Mouse (Mus musculus) liver, embryonic 13.5 days (tissue): ENCODE measurements around the gene Xpa. TPM values are rescaled to one million over a fixed set of nuclear protein-coding genes. Genes with fewer than 3 reads are reported as not detected.
"Not testable (repeated sequence)": the region's sequence is repeated elsewhere in the genome, so short reads cannot be mapped to it uniquely, and the experiment has no call there.

ENCODE experiments used
- ATAC-seq: fragments of 200-750 bp; cut with Nextera tagmentation; 2 replicates; pipeline ENCODE4 v1.8.0; 2017; ENCODE audit warnings: low read depth, mild to moderate bottlenecking, moderate number of reproducible peaks, moderate library complexity
- DNase-seq: peaks from one replicate; pipeline ENCODE4 v3.0.0; 2022
- H3K27ac ChIP-seq: fragments of 300-500 bp; sonication (generic); 2 replicates; pipeline ENCODE4 v1.5.1; 2015; ENCODE audit warnings: moderate library complexity, mild to moderate bottlenecking, inconsistent platforms
- H3K27me3 ChIP-seq: fragments of 300-500 bp; sonication (generic); 2 replicates; pipeline ENCODE4 v1.6.1; 2015; ENCODE audit warnings: mild to moderate bottlenecking, inconsistent platforms
- H3K36me3 ChIP-seq: fragments of 300-500 bp; sonication (generic); 2 replicates; pipeline ENCODE4 v1.6.1; 2015; ENCODE audit warnings: mild to moderate bottlenecking, inconsistent platforms
- H3K4me1 ChIP-seq: fragments of 300-500 bp; sonication (generic); replicated peaks from 2 replicates; pipeline ENCODE4 v1.6.1; 2015; ENCODE audit warnings: inconsistent platforms
- H3K4me2 ChIP-seq: fragments of 300-500 bp; sonication (generic); 2 replicates; pipeline ENCODE4 v1.6.1; 2015; ENCODE audit warnings: inconsistent platforms, mild to moderate bottlenecking, moderate library complexity
- H3K4me3 ChIP-seq: fragments of 300-500 bp; sonication (generic); replicated peaks from 2 replicates; pipeline ENCODE4 v1.5.1; 2015; ENCODE audit warnings: mild to moderate bottlenecking, inconsistent platforms
- H3K9ac ChIP-seq: fragments of 300-500 bp; sonication (generic); 2 replicates; pipeline ENCODE4 v1.6.1; 2015; ENCODE audit warnings: mild to moderate bottlenecking, inconsistent platforms
- H3K9me3 ChIP-seq: fragments of 300-500 bp; sonication (generic); replicated peaks from 2 replicates; pipeline ENCODE4 v1.6.1; 2016; ENCODE audit warnings: inconsistent platforms
- WGBS: fragments of 180-500 bp; shearing (Covaris S2); methylation state at CpG from one replicate; pipeline ENCODE4 v1.1.7; 2015; ENCODE audit not compliant: insufficient replicate concordance; 5-methylcytosine and 5-hydroxymethylcytosine counted together
- polyA plus RNA-seq: library from polyadenylated mRNA; unstranded; fragments of >200 nt; fragmentation: Nextera tagmentation; extraction: Ambion mirVana; gene quantifications from 2 replicates; pipeline ENCODE4 v1.2.1, GENCODE M21; 2015

Gene Xpa
- polyA plus RNA-seq: 7.9 and 9.7 TPM in 2 replicates

GRCm38 (mm10) chr4:46195781-46196487, at the start of gene Xpa:
Gene Xpa, minus strand, starts transcription at chr4:46196311.
- ATAC-seq: peak; percentile 97
- peaks cover 30% of the 10 kb centered on the region for H3K4me1 ChIP-seq
- peak; percentile 93 for DNase-seq
- peak within 1 kb of the TSS; percentile 84 for H3K4me2 ChIP-seq
- H3K9me3 ChIP-seq: no peaks in the 10 kb centered on the region
- peak within 1 kb of the TSS; percentile 93 for H3K9ac ChIP-seq
- H3K36me3 ChIP-seq: peaks cover under 1% of the 10 kb centered on the region; the same call in 1 of the 2 replicates
- H3K27me3 ChIP-seq: peaks cover 17% of the 10 kb centered on the region
- under 1% methylated on average over 61 of the region's 70 CpGs for WGBS
- peak within 1 kb of the TSS; percentile 92 for H3K4me3 ChIP-seq
- peak within 1 kb of the TSS; percentile 89 for H3K27ac ChIP-seq

GRCm38 (mm10) chr4:46235871-46236270, 39.8 kb upstream of the Xpa start:
- Histone ChIP-seq H3K9me3 (no peaks in the 10 kb centered on the region), H3K27ac (no peak overlapping the region), H3K4me3 (no peak overlapping the region), H3K36me3 (no peaks in the 10 kb centered on the region), H3K9ac (no peak overlapping the region), H3K4me2 (no peak overlapping the region), H3K27me3 (no peaks in the 10 kb centered on the region), H3K4me1 (no peaks in the 10 kb centered on the region)
- no peak for DNase-seq
- no peak for ATAC-seq
- 71% methylated on average over 3 of the region's 3 CpGs for WGBS

DNA sequence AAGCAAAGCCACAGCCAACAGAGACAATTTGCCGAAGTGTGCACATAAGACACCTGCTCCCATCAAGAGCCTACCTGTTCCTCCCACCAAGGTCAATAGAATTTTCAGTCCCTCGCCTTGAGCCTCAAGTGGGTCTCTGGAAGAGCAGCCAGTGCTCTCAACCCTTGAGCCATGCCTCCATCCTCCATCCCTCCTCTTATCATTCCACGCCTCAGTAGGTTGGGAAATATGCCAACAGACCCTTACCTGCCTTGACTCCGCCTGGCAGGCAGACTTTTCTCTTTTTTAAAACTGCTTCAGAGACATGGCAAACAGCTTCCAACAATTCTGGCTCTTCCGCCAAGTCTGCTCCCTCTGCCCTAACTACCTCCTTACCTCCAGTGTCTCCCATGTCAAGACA, 38.6 kb upstream of the Xpa start:
- no peak for DNase-seq
- WGBS: 63% methylated on average over 5 of the region's 5 CpGs
- Histone ChIP-seq H3K9ac (no peak overlapping the region), H3K4me3 (no peak overlapping the region), H3K27me3 (no peaks in the 10 kb centered on the region), H3K36me3 (no peaks in the 10 kb centered on the region), H3K4me1 (no peaks in the 10 kb centered on the region), H3K9me3 (no peaks in the 10 kb centered on the region), H3K27ac (no peak overlapping the region), H3K4me2 (no peak overlapping the region)
- no peak for ATAC-seq

GRCm38 (mm10) chr4:46226972-46227535, 30.9 kb upstream of the Xpa start:
- no peak overlapping the region for H3K4me2 ChIP-seq
- no peak overlapping the region for H3K9ac ChIP-seq
- H3K9me3 ChIP-seq: no peaks in the 10 kb centered on the region
- no peak for DNase-seq
- peaks cover 7% of the 10 kb centered on the region; the same call in 1 of the 2 replicates for H3K27me3 ChIP-seq
- no peaks in the 10 kb centered on the region for H3K4me1 ChIP-seq
- no peak overlapping the region for H3K4me3 ChIP-seq
- no peaks in the 10 kb centered on the region for H3K36me3 ChIP-seq
- ATAC-seq: no peak
- 64% methylated on average over 19 of the region's 19 CpGs for WGBS
- H3K27ac ChIP-seq: no peak overlapping the region

DNA sequence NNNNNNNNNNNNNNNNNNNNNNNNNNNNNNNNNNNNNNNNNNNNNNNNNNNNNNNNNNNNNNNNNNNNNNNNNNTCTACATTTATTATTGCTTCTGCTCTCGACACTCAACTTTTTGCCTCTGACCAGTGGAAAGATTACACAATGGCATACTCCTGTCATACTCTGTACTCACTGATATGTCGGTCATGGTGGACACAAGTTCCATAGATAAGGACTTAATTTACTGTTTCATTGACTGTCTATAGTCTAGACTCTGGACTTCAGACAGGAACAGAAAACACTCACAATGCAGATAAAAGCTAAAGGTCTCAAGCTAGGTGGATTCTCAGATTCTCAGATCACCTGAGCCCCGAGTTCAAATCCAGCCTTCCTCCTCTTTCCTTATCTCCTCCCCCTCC, 25.0 kb upstream of the Xpa start:
- no peaks in the 10 kb centered on the region for H3K9me3 ChIP-seq
- H3K4me3 ChIP-seq: no peak overlapping the region
- no peaks in the 10 kb centered on the region for H3K36me3 ChIP-seq
- no peaks in the 10 kb centered on the region for H3K27me3 ChIP-seq
- no peak overlapping the region for H3K27ac ChIP-seq
- H3K4me2 ChIP-seq: no peak overlapping the region
- no peak overlapping the region for H3K9ac ChIP-seq
- no peak for DNase-seq
- no peaks in the 10 kb centered on the region for H3K4me1 ChIP-seq
- 57% methylated on average over 3 of the region's 3 CpGs for WGBS
- no peak for ATAC-seq

GRCm38 (mm10) chr4:46202562-46203126, 6.5 kb upstream of the Xpa start:
- Histone ChIP-seq H3K9ac (no peak overlapping the region), H3K27me3 (peaks cover 51% of the 10 kb centered on the region)

DNA sequence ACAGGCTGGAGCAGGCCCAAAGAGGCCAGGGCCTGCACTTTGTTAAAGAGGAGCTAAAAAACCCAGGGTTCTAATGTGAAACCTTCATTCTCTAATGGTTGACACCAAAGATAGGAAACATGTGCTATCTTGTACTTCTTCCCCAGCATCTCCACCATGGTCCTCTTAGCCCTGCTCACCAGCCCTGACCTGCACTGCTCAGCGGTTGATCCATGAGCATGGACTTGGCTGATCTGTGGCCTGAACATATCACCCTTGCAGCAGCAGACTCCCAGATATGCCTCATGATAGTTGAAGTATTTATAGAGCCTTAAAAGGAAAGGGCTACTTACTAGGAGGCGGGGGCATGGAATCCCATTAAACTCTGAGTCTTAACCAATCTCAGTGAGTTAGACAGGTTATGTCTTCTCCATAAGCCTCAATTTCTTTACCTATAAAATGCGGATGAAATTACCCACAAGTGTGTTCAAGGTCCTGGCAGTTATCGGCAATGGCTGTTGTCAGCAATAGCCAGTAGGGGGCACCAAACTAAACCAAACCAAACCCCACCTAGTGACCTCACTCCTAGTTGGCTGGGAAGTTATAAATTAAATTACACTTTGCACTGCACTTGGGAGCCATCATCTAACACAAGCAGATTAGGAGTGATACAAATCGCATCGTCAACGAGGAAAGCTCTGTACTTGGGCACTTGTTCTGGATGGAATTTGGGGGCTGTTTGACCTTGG, 5.9 kb upstream of the Xpa start:
- H3K36me3 ChIP-seq: no peaks in the 10 kb centered on the region
- ATAC-seq: no peak; the same call in 1 of the 2 replicates
- 0 out of 2 replicates have a peak, but pooled peaks cover under 1% of the 10 kb centered on the region for H3K9me3 ChIP-seq
- H3K27ac ChIP-seq: no peak overlapping the region
- no peak overlapping the region for H3K9ac ChIP-seq
- peak overlapping the region; percentile 30; the same call in 1 of the 2 replicates for H3K4me2 ChIP-seq
- H3K4me3 ChIP-seq: no peak overlapping the region
- 0 out of 2 replicates have a peak, but pooled peaks cover 4% of the 10 kb centered on the region for H3K4me1 ChIP-seq
- WGBS: 8% methylated on average over 7 of the region's 7 CpGs
- peak; percentile 32 for DNase-seq
- peaks cover 51% of the 10 kb centered on the region for H3K27me3 ChIP-seq

More at GRCm38 (mm10) chr4:46202562-46203126, 6.5 kb upstream of the Xpa start:
- H3K4me3 ChIP-seq: no peak overlapping the region
- WGBS: 15% methylated on average over 23 of the region's 23 CpGs
- 0 out of 2 replicates have a peak, but pooled peaks cover 3% of the 10 kb centered on the region for H3K9me3 ChIP-seq
- H3K4me2 ChIP-seq: peak overlapping the region; percentile 30; the same call in 1 of the 2 replicates
- no peaks in the 10 kb centered on the region for H3K36me3 ChIP-seq
- DNase-seq (no peak), ATAC-seq (no peak)
- no peak overlapping the region for H3K27ac ChIP-seq
- H3K4me1 ChIP-seq: 0 out of 2 replicates have a peak, but pooled peaks cover 4% of the 10 kb centered on the region

- 54% methylated on average over 5 of the region's 5 CpGs for WGBS
- no peaks in the 10 kb centered on the region for H3K36me3 ChIP-seq
- H3K4me1 ChIP-seq: peaks cover 30% of the 10 kb centered on the region
- DNase-seq (no peak), ATAC-seq (no peak)
- H3K9me3 ChIP-seq: no peaks in the 10 kb centered on the region
- H3K9ac ChIP-seq: no peak overlapping the region
- no peak overlapping the region for H3K4me2 ChIP-seq
- peaks cover 37% of the 10 kb centered on the region for H3K27me3 ChIP-seq
- no peak overlapping the region for H3K4me3 ChIP-seq
- H3K27ac ChIP-seq: no peak overlapping the region
Measured at GRCm38 (mm10) chr4:46198064-46198463, 2.0 kb upstream of the Xpa start.

DNA sequence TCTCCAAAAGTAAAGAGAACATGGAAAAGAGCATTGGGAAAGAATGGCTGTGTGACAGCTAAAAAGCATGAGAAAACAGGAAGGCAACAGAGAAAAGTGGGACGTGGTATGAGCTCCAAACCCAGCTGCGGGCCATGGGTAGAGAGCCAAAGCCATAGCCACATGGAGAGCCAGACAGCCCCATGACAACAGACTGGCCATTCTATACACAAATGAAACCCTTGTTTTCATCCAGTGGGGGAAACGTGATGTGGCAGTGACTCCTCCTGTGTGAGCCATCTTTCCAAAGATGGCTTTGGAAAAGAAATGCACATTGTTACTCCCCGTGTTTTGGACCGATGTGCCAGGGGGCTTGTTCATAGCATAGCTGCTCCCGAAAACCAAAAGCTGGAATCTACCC, 402 bp upstream of the Xpa start:
- Histone ChIP-seq H3K27me3 (peaks cover 23% of the 10 kb centered on the region), H3K27ac (peak overlapping the region; percentile 89), H3K36me3 (no peaks in the 10 kb centered on the region), H3K9me3 (no peaks in the 10 kb centered on the region), H3K4me3 (peak overlapping the region; percentile 92), H3K9ac (peak overlapping the region; percentile 93), H3K4me2 (peak overlapping the region; percentile 84), H3K4me1 (peaks cover 30% of the 10 kb centered on the region)
- WGBS: 36% methylated on average over 6 of the region's 6 CpGs
- DNase-seq (no peak), ATAC-seq (peak; percentile 44)

GRCm38 (mm10) chr4:46192011-46192410, 4.1 kb downstream of the Xpa start:
- not testable (repeated sequence) for H3K4me2 ChIP-seq, DNase-seq, H3K4me3 ChIP-seq, H3K9ac ChIP-seq, H3K27me3 ChIP-seq, H3K9me3 ChIP-seq, H3K27ac ChIP-seq, ATAC-seq
- peaks cover 26% of the 10 kb centered on the region for H3K4me1 ChIP-seq
- peaks cover 28% of the 10 kb centered on the region for H3K36me3 ChIP-seq

DNA sequence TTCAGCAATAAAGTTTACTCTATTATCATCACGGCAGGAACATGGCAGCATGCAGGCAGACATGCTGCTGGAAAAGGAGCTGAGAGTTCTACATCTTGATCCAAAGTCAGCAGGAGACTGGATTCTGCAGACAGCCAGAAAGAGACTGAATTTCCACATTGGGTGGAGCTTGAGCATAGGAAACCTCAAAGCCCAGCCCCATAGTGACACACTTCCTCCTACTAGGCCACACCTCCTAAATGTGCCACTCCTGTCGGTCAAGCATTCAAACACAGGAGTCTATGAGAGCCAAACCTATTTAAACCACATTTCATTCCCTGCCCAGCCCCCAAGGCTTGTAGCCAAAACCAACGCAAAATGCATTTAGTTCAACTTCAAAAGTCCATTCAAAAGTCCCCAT, 9.6 kb downstream of the Xpa start:
- Histone ChIP-seq H3K36me3 (peaks cover 71% of the 10 kb centered on the region), H3K27ac (no peak overlapping the region), H3K9me3 (no peaks in the 10 kb centered on the region), H3K4me3 (no peak overlapping the region), H3K4me1 (no peaks in the 10 kb centered on the region), H3K4me2 (no peak overlapping the region), H3K9ac (no peak overlapping the region), H3K27me3 (no peaks in the 10 kb centered on the region)
- 66% methylated on average over 3 of the region's 3 CpGs for WGBS
- DNase-seq (no peak), ATAC-seq (no peak)
